Mouse (Mus musculus): ENCODE results near the gene Sf1. TPM values are rescaled to one million over a fixed set of nuclear protein-coding genes. Genes with fewer than 3 reads are reported as not detected.
A peak's percentile ranks its signal among the peaks of the same experiment; 100 is the strongest.

The Sf1 gene
- polyA plus RNA-seq, 1 experiment from 2014 or later = 86.9 TPM

GRCm38 (mm10) chr19:6396237-6396636 is 32.7 kb downstream of the Sf1 start:
- Histone ChIP-seq H3K4me3 (ENCODE audit: control insufficient read depth in 1 of 2, insufficient read depth in 1 of 2, low read depth in 1 of 2, low read length in 2 of 2) (no peak overlapping the region), H3K36me3 (ENCODE audit: control insufficient read depth, insufficient read depth, low read length) (peaks cover 56% of the 10 kb centered on the region), H3K4me2 (ENCODE audit: low read length) (no peak overlapping the region), H3K9ac (ENCODE audit: low read length) (no peak overlapping the region), H3K27ac (replicated peaks in 1 of 2; ENCODE audit: control insufficient read depth in 1 of 2, insufficient read depth in 1 of 2, low read depth in 2 of 2, low read length in 2 of 2) (no peak overlapping the region), H3K27me3 (ENCODE audit: control insufficient read depth, insufficient read depth, low read length) (no peaks in the 10 kb centered on the region), H3K9me3 (ENCODE audit: control insufficient read depth, low read length) (no peaks in the 10 kb centered on the region), H3K4me1 (ENCODE audit: control insufficient read depth in 2 of 2, insufficient read depth in 2 of 2, low read length in 2 of 2) (peaks cover 11 to 22% of the 10 kb centered on the region in 2 experiments; a peak in 3 of 4 replicates)
- WGBS = 78% methylated on average over 5 of the region's 5 CpGs
- no peak for ATAC-seq (ENCODE audit: insufficient number of reproducible peaks, insufficient read depth, low FRiP score, low read depth)

GRCm38 (mm10) chr19:6397582-6398249 is 34.2 kb downstream of the Sf1 start:
- Histone ChIP-seq H3K27ac (replicated peaks in 1 of 2; ENCODE audit: control insufficient read depth in 1 of 2, insufficient read depth in 1 of 2, low read depth in 2 of 2, low read length in 2 of 2) (peak overlapping the region in 1 of 2 experiments; percentile 77; a peak in 2 of 4 replicates), H3K27me3 (ENCODE audit: control insufficient read depth, insufficient read depth, low read length) (peaks cover 5% of the 10 kb centered on the region; the same call in 1 of the 2 replicates), H3K9me3 (ENCODE audit: control insufficient read depth, low read length) (no peaks in the 10 kb centered on the region), H3K4me2 (ENCODE audit: low read length) (0 out of 2 replicates have a peak overlapping the region, but pooled peaks have one; percentile 100), H3K9ac (ENCODE audit: low read length) (peak overlapping the region; percentile 82; the same call in 1 of the 2 replicates), H3K4me3 (ENCODE audit: control insufficient read depth in 1 of 2, insufficient read depth in 1 of 2, low read depth in 1 of 2, low read length in 2 of 2) (no peak overlapping the region), H3K4me1 (ENCODE audit: control insufficient read depth in 2 of 2, insufficient read depth in 2 of 2, low read length in 2 of 2) (peaks cover 19 to 31% of the 10 kb centered on the region in 2 experiments; a peak in 3 of 4 replicates), H3K36me3 (ENCODE audit: control insufficient read depth, insufficient read depth, low read length) (peaks cover 42% of the 10 kb centered on the region)
- no peak for ATAC-seq (ENCODE audit: insufficient number of reproducible peaks, insufficient read depth, low FRiP score, low read depth)
- 82% methylated on average over 22 of the region's 22 CpGs for WGBS

GRCm38 (mm10) chr19:6398447-6399284 is 35.2 kb downstream of the Sf1 start:
- Histone ChIP-seq H3K4me1 (ENCODE audit: control insufficient read depth in 2 of 2, insufficient read depth in 2 of 2, low read length in 2 of 2) (peaks cover 19 to 31% of the 10 kb centered on the region in 2 experiments; a peak in 3 of 4 replicates), H3K36me3 (ENCODE audit: control insufficient read depth, insufficient read depth, low read length) (peaks cover 32% of the 10 kb centered on the region), H3K4me2 (ENCODE audit: low read length) (peak overlapping the region; percentile 100), H3K4me3 (ENCODE audit: control insufficient read depth in 1 of 2, insufficient read depth in 1 of 2, low read depth in 1 of 2, low read length in 2 of 2) (peak overlapping the region; percentile 61 to 75), H3K9me3 (ENCODE audit: control insufficient read depth, low read length) (no peaks in the 10 kb centered on the region), H3K27ac (replicated peaks in 1 of 2; ENCODE audit: control insufficient read depth in 1 of 2, insufficient read depth in 1 of 2, low read depth in 2 of 2, low read length in 2 of 2) (peak overlapping the region; percentile 47 to 77), H3K9ac (ENCODE audit: low read length) (peak overlapping the region; percentile 82), H3K27me3 (ENCODE audit: control insufficient read depth, insufficient read depth, low read length) (peaks cover 5% of the 10 kb centered on the region; the same call in 1 of the 2 replicates)
- WGBS = under 1% methylated on average over 39 of the region's 39 CpGs
- peak; percentile 33 for ATAC-seq (ENCODE audit: insufficient number of reproducible peaks, insufficient read depth, low FRiP score, low read depth)

- H3K36me3 ChIP-seq (ENCODE audit: control insufficient read depth, insufficient read depth, low read length) = peaks cover 24% of the 10 kb centered on the region
- WGBS = under 1% methylated on average over 76 of the region's 87 CpGs
- no peaks in the 10 kb centered on the region for H3K9me3 ChIP-seq (ENCODE audit: control insufficient read depth, low read length)
- peak within 1 kb of the TSS; percentile 100 for H3K4me2 ChIP-seq (ENCODE audit: low read length)
- peak within 1 kb of the TSS; percentile 82 for H3K9ac ChIP-seq (ENCODE audit: low read length)
- H3K4me1 ChIP-seq (ENCODE audit: control insufficient read depth in 2 of 2, insufficient read depth in 2 of 2, low read length in 2 of 2) = peaks cover 19 to 31% of the 10 kb centered on the region in 2 experiments; a peak in 3 of 4 replicates
- ATAC-seq (ENCODE audit: insufficient number of reproducible peaks, insufficient read depth, low FRiP score, low read depth) = peak; percentile 13; the same call in 1 of the 2 replicates
- H3K27ac ChIP-seq (replicated peaks in 1 of 2; ENCODE audit: control insufficient read depth in 1 of 2, insufficient read depth in 1 of 2, low read depth in 2 of 2, low read length in 2 of 2) = peak within 1 kb of the TSS; percentile 47 to 77
- H3K27me3 ChIP-seq (ENCODE audit: control insufficient read depth, insufficient read depth, low read length) = peaks cover 5% of the 10 kb centered on the region; the same call in 1 of the 2 replicates
- H3K4me3 ChIP-seq (ENCODE audit: control insufficient read depth in 1 of 2, insufficient read depth in 1 of 2, low read depth in 1 of 2, low read length in 2 of 2) = peak within 1 kb of the TSS; percentile 61 to 75
Observed at GRCm38 (mm10) chr19:6399285-6400095, 36.0 kb downstream of the Sf1 start, which contains the start of gene Rasgrp2. Gene Rasgrp2, plus strand, starts transcription at chr19:6399340.

GRCm38 (mm10) chr19:6400096-6401086 is 36.9 kb downstream of the Sf1 start:
- Histone ChIP-seq H3K4me1 (ENCODE audit: control insufficient read depth in 2 of 2, insufficient read depth in 2 of 2, low read length in 2 of 2) (peaks cover 19 to 31% of the 10 kb centered on the region in 2 experiments; a peak in 3 of 4 replicates), H3K27me3 (ENCODE audit: control insufficient read depth, insufficient read depth, low read length) (peaks cover 5% of the 10 kb centered on the region; the same call in 1 of the 2 replicates), H3K4me2 (ENCODE audit: low read length) (peak overlapping the region; percentile 100), H3K36me3 (ENCODE audit: control insufficient read depth, insufficient read depth, low read length) (peaks cover 21% of the 10 kb centered on the region), H3K9me3 (ENCODE audit: control insufficient read depth, low read length) (no peaks in the 10 kb centered on the region), H3K4me3 (ENCODE audit: control insufficient read depth in 1 of 2, insufficient read depth in 1 of 2, low read depth in 1 of 2, low read length in 2 of 2) (peak overlapping the region; percentile 61 to 75), H3K9ac (ENCODE audit: low read length) (peak overlapping the region; percentile 82), H3K27ac (replicated peaks in 1 of 2; ENCODE audit: control insufficient read depth in 1 of 2, insufficient read depth in 1 of 2, low read depth in 2 of 2, low read length in 2 of 2) (peak overlapping the region in 1 of 2 experiments; percentile 77; a peak in 2 of 4 replicates)
- no peak for ATAC-seq (ENCODE audit: insufficient number of reproducible peaks, insufficient read depth, low FRiP score, low read depth)
- 3% methylated on average over 29 of the region's 29 CpGs for WGBS

GRCm38 (mm10) chr19:6401131-6401815 is 37.8 kb downstream of the Sf1 start:
- H3K9me3 ChIP-seq (ENCODE audit: control insufficient read depth, low read length) = no peaks in the 10 kb centered on the region
- peak overlapping the region; percentile 100 for H3K4me2 ChIP-seq (ENCODE audit: low read length)
- H3K4me1 ChIP-seq (ENCODE audit: control insufficient read depth in 2 of 2, insufficient read depth in 2 of 2, low read length in 2 of 2) = peaks cover 19 to 31% of the 10 kb centered on the region in 2 experiments; a peak in 3 of 4 replicates
- peak overlapping the region in 1 of 2 experiments; percentile 55; a peak in 1 of 4 replicates for H3K27ac ChIP-seq (replicated peaks in 1 of 2; ENCODE audit: control insufficient read depth in 1 of 2, insufficient read depth in 1 of 2, low read depth in 2 of 2, low read length in 2 of 2)
- H3K27me3 ChIP-seq (ENCODE audit: control insufficient read depth, insufficient read depth, low read length) = peaks cover 5% of the 10 kb centered on the region; the same call in 1 of the 2 replicates
- peak; percentile 15; the same call in 1 of the 2 replicates for ATAC-seq (ENCODE audit: insufficient number of reproducible peaks, insufficient read depth, low FRiP score, low read depth)
- H3K9ac ChIP-seq (ENCODE audit: low read length) = peak overlapping the region; percentile 44
- WGBS = under 1% methylated on average over 31 of the region's 32 CpGs
- H3K4me3 ChIP-seq (ENCODE audit: control insufficient read depth in 1 of 2, insufficient read depth in 1 of 2, low read depth in 1 of 2, low read length in 2 of 2) = peak overlapping the region; percentile 61 to 75
- H3K36me3 ChIP-seq (ENCODE audit: control insufficient read depth, insufficient read depth, low read length) = peaks cover 13% of the 10 kb centered on the region

All from heart, embryonic 14.5 days (tissue).